11 mouse cellular contexts compared by ENCODE assay signal in the genomic region with DNA sequence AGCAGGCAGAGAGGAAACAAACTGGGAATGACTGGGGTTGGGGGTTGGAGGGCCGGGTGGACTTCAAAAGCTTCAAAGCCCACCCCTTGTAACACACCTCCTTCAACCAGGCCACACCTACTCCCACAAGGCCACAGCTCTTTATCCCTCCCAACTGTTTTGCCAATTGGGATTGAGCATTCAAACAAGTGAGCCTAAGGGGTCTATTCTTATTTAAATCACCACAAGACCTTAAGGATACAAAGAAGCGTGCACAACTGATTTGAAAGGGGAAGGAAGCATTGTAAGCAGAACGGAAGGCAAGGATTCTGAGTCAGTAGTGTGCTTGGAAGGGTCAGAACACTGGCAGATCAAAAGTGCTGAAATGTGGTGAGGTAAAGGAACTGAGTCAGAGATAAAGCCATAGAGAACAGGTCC.
DNase-seq lines count a peak whose midpoint lies in the region; ATAC-seq and TF ChIP-seq lines count a peak whose summit lies in the region.
"Had no signal": no experiment of that assay in that cellular context is flagged by ENCODE, and none has a peak within 500 bp of the region (broad histone marks: within the 10 kb centered on the region; RNA-seq: fewer than 3 reads in every experiment).

No protein-coding gene starts in this region.

- no peaks in the 10 kb centered on the region for H3K27me3 ChIP-seq in heart, embryonic 13.5 days (replicated peaks)
- H3K27me3 ChIP-seq in forebrain, embryonic 15.5 days, result no peaks in the 10 kb centered on the region
- no peaks in the 10 kb centered on the region for H3K27me3 ChIP-seq in midbrain, embryonic 12.5 days

- ATAC-seq in heart, embryonic 13.5 days (ENCODE audit: extremely low read depth, insufficient number of reproducible peaks, low FRiP score, low TSS enrichment), result no peak; the same call in 1 of the 2 replicates
- ATAC-seq in forebrain, embryonic 15.5 days (replicated peaks), result peak; percentile 69
- ATAC-seq in midbrain, embryonic 12.5 days (ENCODE audit: low FRiP score, low read depth), result peak; percentile 94

- no peak for TF ChIP-seq POLR2A in lung, adult 2 months (IDR thresholded peaks at IDR 0.05; ENCODE audit: borderline replicate concordance, extremely low read depth, low read depth, low read length)

- H3K27ac ChIP-seq in heart, embryonic 13.5 days (replicated peaks), result 0 out of 2 replicates have a peak overlapping the region, but pooled peaks have one; percentile 3
- no peak overlapping the region for H3K27ac ChIP-seq in forebrain, embryonic 15.5 days (replicated peaks)
- H3K27ac ChIP-seq in midbrain, embryonic 12.5 days (replicated peaks), result peak overlapping the region; percentile 52; the same call in 1 of the 2 replicates
- H3K27ac ChIP-seq: heart, embryonic 10.5 days had no signal

- no peaks in the 10 kb centered on the region for H3K36me3 ChIP-seq in heart, embryonic 13.5 days
- H3K36me3 ChIP-seq in forebrain, embryonic 15.5 days, result no peaks in the 10 kb centered on the region
- H3K36me3 ChIP-seq in midbrain, embryonic 12.5 days, result no peaks in the 10 kb centered on the region
- H3K36me3 ChIP-seq: heart, embryonic 10.5 days had no signal

- 24% methylated on average over 3 of the region's 3 CpGs for WGBS in heart, embryonic 13.5 days
- WGBS in forebrain, embryonic 15.5 days, result 3% methylated on average over 3 of the region's 3 CpGs
- WGBS in midbrain, embryonic 12.5 days, result 6% methylated on average over 3 of the region's 3 CpGs
- WGBS in lung, adult 2 months, result 37% methylated on average over 3 of the region's 3 CpGs

- H3K9me3 ChIP-seq in heart, embryonic 13.5 days, result no peaks in the 10 kb centered on the region
- H3K9me3 ChIP-seq in forebrain, embryonic 15.5 days, result no peaks in the 10 kb centered on the region
- no peaks in the 10 kb centered on the region for H3K9me3 ChIP-seq in midbrain, embryonic 12.5 days
- H3K9me3 ChIP-seq: heart, embryonic 10.5 days had no signal

- H3K9ac ChIP-seq in heart, embryonic 13.5 days, result no peak overlapping the region
- H3K9ac ChIP-seq in forebrain, embryonic 15.5 days (replicated peaks), result no peak overlapping the region
- no peak overlapping the region for H3K9ac ChIP-seq in midbrain, embryonic 12.5 days (replicated peaks)

- peak overlapping the region; percentile 24; the same call in 1 of the 2 replicates for H3K4me2 ChIP-seq in heart, embryonic 13.5 days
- H3K4me2 ChIP-seq in forebrain, embryonic 15.5 days (replicated peaks), result no peak overlapping the region
- peak overlapping the region; percentile 39 for H3K4me2 ChIP-seq in midbrain, embryonic 12.5 days (replicated peaks)

- no peak for TF ChIP-seq CTCF in lung, adult 2 months (IDR thresholded peaks at IDR 0.05; ENCODE audit: insufficient read depth, low read length)

- H3K4me1 ChIP-seq in heart, embryonic 13.5 days, result peaks cover 11% of the 10 kb centered on the region; the same call in 1 of the 2 replicates
- H3K4me1 ChIP-seq in forebrain, embryonic 15.5 days, result 0 out of 2 replicates have a peak, but pooled peaks cover 6% of the 10 kb centered on the region
- H3K4me1 ChIP-seq in midbrain, embryonic 12.5 days, result peaks cover 8% of the 10 kb centered on the region; the same call in 1 of the 2 replicates
- no peaks in the 10 kb centered on the region for H3K4me1 ChIP-seq in lung, adult 2 months (ENCODE audit: control insufficient read depth, insufficient read depth, low read length)

- H3K4me3 ChIP-seq in heart, embryonic 13.5 days, result no peak overlapping the region
- no peak overlapping the region for H3K4me3 ChIP-seq in forebrain, embryonic 15.5 days
- peak overlapping the region; percentile 9; the same call in 1 of the 2 replicates for H3K4me3 ChIP-seq in midbrain, embryonic 12.5 days
- H3K4me3 ChIP-seq in lung, adult 2 months (replicated peaks; ENCODE audit: extremely low read depth, low read depth, low read length), result no peak overlapping the region
- H3K4me3 ChIP-seq: erythroblast, embryonic 14.5 days; heart, embryonic 10.5 days had no signal

- no peak for DNase-seq in heart, adult 18-20 months
- DNase-seq in R1 (ENCODE audit: low read depth, low spot score), result peak; percentile 98
- no peak for DNase-seq in adrenal gland, adult 2 months
- DNase-seq in lung, adult 2 months, result no peak
- no peak for DNase-seq in ovary, adult 18-20 months (ENCODE audit: low spot score)
- DNase-seq: kidney, postnatal 14 days had no signal
